Mouse (Mus musculus) kidney, postnatal 10 days (tissue): ENCODE results near the gene Nt5dc1.
"Not testable (repeated sequence)": the region's sequence is repeated elsewhere in the genome, so short reads cannot be mapped to it uniquely, and the experiment has no call there.

ENCODE experiments used
- DNase-seq: peaks from one replicate; pipeline ENCODE4 v3.0.0; 2021; ENCODE audit warnings: mixed read lengths

Gene Nt5dc1

GRCm38 (mm10) chr10:34418204-34418756, at the start of gene Nt5dc1:
Gene Nt5dc1 (minus strand): TSS chr10:34418552.
- DNase-seq = peak; percentile 98

- no peak for DNase-seq
Measured at GRCm38 (mm10) chr10:34464321-34464720, 46.0 kb upstream of the Nt5dc1 start.

GRCm38 (mm10) chr10:34461451-34461850, 43.1 kb upstream of the Nt5dc1 start:
- DNase-seq = peak; percentile 26

GRCm38 (mm10) chr10:34449469-34449868, 31.1 kb upstream of the Nt5dc1 start:
- no peak for DNase-seq

GRCm38 (mm10) chr10:34434191-34434590, 15.8 kb upstream of the Nt5dc1 start:
- DNase-seq = not testable (repeated sequence)

GRCm38 (mm10) chr10:34431783-34432182, 13.4 kb upstream of the Nt5dc1 start:
- no peak for DNase-seq

GRCm38 (mm10) chr10:34418794-34419193, 442 bp upstream of the Nt5dc1 start:
- not testable (repeated sequence) for DNase-seq

GRCm38 (mm10) chr10:34399267-34399666, 19.1 kb downstream of the Nt5dc1 start:
- no peak for DNase-seq

GRCm38 (mm10) chr10:34396959-34397358, 21.4 kb downstream of the Nt5dc1 start:
- DNase-seq = no peak

GRCm38 (mm10) chr10:34389681-34390080, 28.7 kb downstream of the Nt5dc1 start, which contains the start of gene Col10a1:
Gene Col10a1 (plus strand): TSS chr10:34389981.
- no peak for DNase-seq

GRCm38 (mm10) chr10:34385636-34386035, 32.7 kb downstream of the Nt5dc1 start:
- no peak for DNase-seq

GRCm38 (mm10) chr10:34373332-34373731, 45.0 kb downstream of the Nt5dc1 start:
- DNase-seq = no peak

- DNase-seq = peak; percentile 11
Measured at GRCm38 (mm10) chr10:34368138-34368537, 50.2 kb downstream of the Nt5dc1 start.

- DNase-seq = peak; percentile 48
Measured at GRCm38 (mm10) chr10:34363756-34364155, 54.6 kb downstream of the Nt5dc1 start.

- DNase-seq = no peak
Measured at GRCm38 (mm10) chr10:34358263-34358662, 60.1 kb downstream of the Nt5dc1 start.

- DNase-seq = no peak
Measured at GRCm38 (mm10) chr10:34352166-34352565, 66.2 kb downstream of the Nt5dc1 start.

- no peak for DNase-seq
Measured at GRCm38 (mm10) chr10:34341886-34342285, 76.5 kb downstream of the Nt5dc1 start.

GRCm38 (mm10) chr10:34341014-34341413, 77.3 kb downstream of the Nt5dc1 start:
- DNase-seq = no peak

- peak; percentile 60 for DNase-seq
Measured at GRCm38 (mm10) chr10:34328310-34328709, 90.0 kb downstream of the Nt5dc1 start.

- no peak for DNase-seq
Measured at GRCm38 (mm10) chr10:34327144-34327543, 91.2 kb downstream of the Nt5dc1 start.

GRCm38 (mm10) chr10:34326701-34327100, 91.7 kb downstream of the Nt5dc1 start:
- DNase-seq = no peak

GRCm38 (mm10) chr10:34320809-34321208, 97.5 kb downstream of the Nt5dc1 start:
- no peak for DNase-seq

GRCm38 (mm10) chr10:34317217-34317606, 101.1 kb downstream of the Nt5dc1 start:
- DNase-seq = no peak

- DNase-seq = peak; percentile 27
Measured at GRCm38 (mm10) chr10:34316571-34317216, 101.7 kb downstream of the Nt5dc1 start.

GRCm38 (mm10) chr10:34312536-34312935, 105.8 kb downstream of the Nt5dc1 start:
- no peak for DNase-seq
